Mouse (Mus musculus): ENCODE measurements around the gene Abhd15. TPM values are rescaled to one million over a fixed set of nuclear protein-coding genes. Genes with fewer than 3 reads are reported as not detected.

Abhd15 gene
- polyA plus RNA-seq, 1 experiment from 2014 or later: 2.4 TPM

DNA sequence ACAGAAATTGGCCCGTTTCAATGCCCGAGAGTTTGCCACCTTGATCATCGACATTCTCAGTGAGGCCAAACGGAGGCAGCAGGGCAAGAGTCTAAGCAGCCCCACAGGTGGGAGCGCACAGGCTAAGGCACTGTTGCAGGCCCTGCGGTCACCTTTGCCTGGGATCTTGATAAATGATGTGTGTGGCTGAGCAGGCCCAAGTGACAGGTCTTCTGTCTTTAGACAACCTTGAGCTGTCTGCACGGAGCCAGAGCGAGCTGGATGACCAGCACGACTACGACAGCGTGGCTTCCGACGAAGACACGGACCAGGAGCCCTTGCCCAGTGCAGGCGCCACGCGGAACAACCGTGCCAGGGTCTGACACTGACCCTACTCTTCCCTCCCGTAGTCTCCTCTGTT, 10.5 kb upstream of the Abhd15 start:
- H3K27ac ChIP-seq (ENCODE audit: low read length): no peak overlapping the region
- ATAC-seq: no peak
- H3K9ac ChIP-seq (ENCODE audit: low read depth, low read length): no peak overlapping the region
- H3K9me3 ChIP-seq (replicated peaks; ENCODE audit: control insufficient read depth, low read length, poor library complexity, severe bottlenecking): no peaks in the 10 kb centered on the region
- WGBS: 95% methylated on average over 19 of the region's 19 CpGs
- no peaks in the 10 kb centered on the region for H3K27me3 ChIP-seq (ENCODE audit: control insufficient read depth, insufficient read depth, low read depth, low read length)
- H3K4me2 ChIP-seq (ENCODE audit: low read length): no peak overlapping the region
- no peak overlapping the region for H3K4me3 ChIP-seq (ENCODE audit: low read depth, low read length)
- H3K36me3 ChIP-seq (ENCODE audit: control insufficient read depth, insufficient read depth, low read length): peaks cover 48% of the 10 kb centered on the region
- peaks cover 11% of the 10 kb centered on the region for H3K4me1 ChIP-seq (ENCODE audit: control insufficient read depth, insufficient read depth, low read length)

DNA sequence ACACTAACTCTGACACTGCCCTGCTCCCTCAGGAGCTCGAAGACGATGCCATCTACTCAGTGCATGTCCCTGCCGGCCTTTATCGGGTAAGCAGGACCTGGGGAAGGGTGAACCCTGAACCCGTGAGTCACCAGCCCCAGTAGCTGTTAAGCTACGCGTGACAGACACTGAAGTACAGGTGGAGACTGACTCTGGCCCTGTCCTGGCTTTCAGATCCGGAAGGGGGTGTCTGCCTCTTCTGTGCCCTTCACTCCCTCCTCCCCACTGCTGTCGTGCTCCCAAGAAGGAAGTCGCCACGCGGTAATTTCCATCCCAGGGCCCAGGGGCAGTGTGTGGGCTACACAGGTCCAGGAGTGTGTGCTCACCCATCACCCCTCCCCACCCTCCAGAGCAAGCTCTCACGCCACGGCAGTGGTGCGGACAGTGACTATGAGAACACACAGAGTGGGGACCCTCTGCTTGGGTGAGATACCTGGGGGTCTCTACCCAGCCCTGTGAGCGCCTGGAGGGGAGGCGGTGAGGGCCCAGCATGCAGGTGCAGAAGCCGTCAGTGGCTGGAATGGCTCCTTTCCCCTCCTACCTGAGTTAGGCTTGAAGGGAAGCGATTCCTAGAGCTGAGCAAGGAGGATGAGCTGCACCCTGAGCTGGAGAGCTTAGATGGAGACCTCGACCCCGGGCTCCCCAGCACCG, 9.5 kb upstream of the Abhd15 start:
- H3K27ac ChIP-seq (ENCODE audit: low read length): no peak overlapping the region
- H3K9ac ChIP-seq (ENCODE audit: low read depth, low read length): no peak overlapping the region
- H3K36me3 ChIP-seq (ENCODE audit: control insufficient read depth, insufficient read depth, low read length): peaks cover 45% of the 10 kb centered on the region
- peaks cover 10% of the 10 kb centered on the region for H3K4me1 ChIP-seq (ENCODE audit: control insufficient read depth, insufficient read depth, low read length)
- H3K27me3 ChIP-seq (ENCODE audit: control insufficient read depth, insufficient read depth, low read depth, low read length): no peaks in the 10 kb centered on the region
- ATAC-seq: no peak
- no peak overlapping the region for H3K4me3 ChIP-seq (ENCODE audit: low read depth, low read length)
- 92% methylated on average over 22 of the region's 22 CpGs for WGBS
- H3K9me3 ChIP-seq (replicated peaks; ENCODE audit: control insufficient read depth, low read length, poor library complexity, severe bottlenecking): no peaks in the 10 kb centered on the region
- no peak overlapping the region for H3K4me2 ChIP-seq (ENCODE audit: low read length)

DNA sequence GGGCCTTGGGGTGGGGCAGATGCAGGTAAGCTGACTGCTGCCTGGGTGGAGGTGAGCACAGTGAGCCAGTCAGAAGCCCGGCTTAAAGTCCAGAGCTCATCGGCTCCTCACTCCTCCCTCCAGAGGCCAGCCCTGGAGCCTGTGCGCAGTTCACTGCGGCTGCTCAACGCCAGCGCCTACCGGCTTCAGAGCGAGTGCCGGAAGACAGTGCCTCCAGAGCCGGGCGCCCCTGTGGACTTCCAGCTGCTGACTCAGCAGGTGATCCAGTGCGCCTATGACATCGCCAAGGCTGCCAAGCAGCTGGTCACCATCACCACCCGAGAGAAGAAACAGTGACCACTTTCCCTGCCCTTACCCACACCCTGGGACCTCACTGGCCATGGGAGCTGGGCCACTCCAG, 8.6 kb upstream of the Abhd15 start:
- Histone ChIP-seq H3K4me1 (ENCODE audit: control insufficient read depth, insufficient read depth, low read length) (peaks cover 6% of the 10 kb centered on the region; the same call in 1 of the 2 replicates), H3K4me2 (ENCODE audit: low read length) (no peak overlapping the region), H3K9me3 (replicated peaks; ENCODE audit: control insufficient read depth, low read length, poor library complexity, severe bottlenecking) (no peaks in the 10 kb centered on the region), H3K27me3 (ENCODE audit: control insufficient read depth, insufficient read depth, low read depth, low read length) (no peaks in the 10 kb centered on the region), H3K4me3 (ENCODE audit: low read depth, low read length) (no peak overlapping the region), H3K27ac (ENCODE audit: low read length) (no peak overlapping the region), H3K36me3 (ENCODE audit: control insufficient read depth, insufficient read depth, low read length) (peaks cover 43% of the 10 kb centered on the region), H3K9ac (ENCODE audit: low read depth, low read length) (no peak overlapping the region)
- ATAC-seq: no peak
- WGBS: 81% methylated on average over 14 of the region's 14 CpGs

DNA sequence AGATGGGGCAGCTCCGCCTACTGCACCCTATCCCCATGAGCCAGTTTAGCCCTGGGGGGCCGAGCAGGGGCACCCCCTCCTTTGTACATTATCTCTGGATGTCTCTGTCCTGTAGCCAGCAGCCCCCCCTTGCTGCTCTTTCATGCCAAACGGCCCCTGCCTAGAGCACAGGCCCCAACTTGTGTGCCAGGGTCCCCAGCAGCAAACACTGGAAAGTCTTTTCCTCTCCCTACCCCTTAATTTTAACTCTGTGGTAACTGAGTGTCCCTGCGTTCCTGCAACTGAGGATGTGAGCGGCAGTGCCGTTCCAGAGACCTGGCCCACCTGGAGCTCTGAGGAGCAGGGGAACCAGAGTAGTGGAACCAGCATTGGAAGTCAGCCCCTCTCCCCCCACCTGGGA, 8.0 kb upstream of the Abhd15 start:
- peaks cover 43% of the 10 kb centered on the region for H3K36me3 ChIP-seq (ENCODE audit: control insufficient read depth, insufficient read depth, low read length)
- no peaks in the 10 kb centered on the region for H3K9me3 ChIP-seq (replicated peaks; ENCODE audit: control insufficient read depth, low read length, poor library complexity, severe bottlenecking)
- H3K27me3 ChIP-seq (ENCODE audit: control insufficient read depth, insufficient read depth, low read depth, low read length): no peaks in the 10 kb centered on the region
- no peak overlapping the region for H3K27ac ChIP-seq (ENCODE audit: low read length)
- ATAC-seq: no peak
- peaks cover 6% of the 10 kb centered on the region; the same call in 1 of the 2 replicates for H3K4me1 ChIP-seq (ENCODE audit: control insufficient read depth, insufficient read depth, low read length)
- H3K4me3 ChIP-seq (ENCODE audit: low read depth, low read length): no peak overlapping the region
- H3K4me2 ChIP-seq (ENCODE audit: low read length): no peak overlapping the region
- WGBS: 80% methylated on average over 6 of the region's 6 CpGs
- no peak overlapping the region for H3K9ac ChIP-seq (ENCODE audit: low read depth, low read length)

DNA sequence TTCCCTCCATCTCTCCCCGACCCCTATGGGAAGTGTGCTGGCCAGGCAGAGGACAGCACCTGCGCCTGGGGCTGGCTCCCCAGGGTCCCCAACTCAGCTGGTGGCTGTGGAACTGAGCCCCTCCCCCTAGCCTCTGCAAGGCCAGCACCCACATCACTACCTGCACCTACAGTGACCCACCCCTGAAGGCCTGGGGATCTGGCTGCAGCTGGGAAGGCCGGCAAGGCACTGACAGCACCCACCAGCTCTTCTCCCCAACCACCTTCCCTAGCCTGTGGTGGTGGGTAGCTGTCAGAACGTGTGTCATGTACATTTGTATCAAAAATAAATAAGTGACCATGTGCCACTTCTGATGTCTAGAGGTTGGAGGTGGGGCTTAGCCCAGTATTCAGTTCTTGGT, 7.5 kb upstream of the Abhd15 start:
- Histone ChIP-seq H3K9ac (ENCODE audit: low read depth, low read length) (no peak overlapping the region), H3K27ac (ENCODE audit: low read length) (no peak overlapping the region), H3K9me3 (replicated peaks; ENCODE audit: control insufficient read depth, low read length, poor library complexity, severe bottlenecking) (no peaks in the 10 kb centered on the region), H3K4me3 (ENCODE audit: low read depth, low read length) (no peak overlapping the region), H3K36me3 (ENCODE audit: control insufficient read depth, insufficient read depth, low read length) (peaks cover 41% of the 10 kb centered on the region), H3K4me1 (ENCODE audit: control insufficient read depth, insufficient read depth, low read length) (peaks cover 9% of the 10 kb centered on the region), H3K27me3 (ENCODE audit: control insufficient read depth, insufficient read depth, low read depth, low read length) (no peaks in the 10 kb centered on the region), H3K4me2 (ENCODE audit: low read length) (no peak overlapping the region)
- peak; percentile 6; the same call in 1 of the 2 replicates for ATAC-seq
- 70% methylated on average over 4 of the region's 4 CpGs for WGBS

DNA sequence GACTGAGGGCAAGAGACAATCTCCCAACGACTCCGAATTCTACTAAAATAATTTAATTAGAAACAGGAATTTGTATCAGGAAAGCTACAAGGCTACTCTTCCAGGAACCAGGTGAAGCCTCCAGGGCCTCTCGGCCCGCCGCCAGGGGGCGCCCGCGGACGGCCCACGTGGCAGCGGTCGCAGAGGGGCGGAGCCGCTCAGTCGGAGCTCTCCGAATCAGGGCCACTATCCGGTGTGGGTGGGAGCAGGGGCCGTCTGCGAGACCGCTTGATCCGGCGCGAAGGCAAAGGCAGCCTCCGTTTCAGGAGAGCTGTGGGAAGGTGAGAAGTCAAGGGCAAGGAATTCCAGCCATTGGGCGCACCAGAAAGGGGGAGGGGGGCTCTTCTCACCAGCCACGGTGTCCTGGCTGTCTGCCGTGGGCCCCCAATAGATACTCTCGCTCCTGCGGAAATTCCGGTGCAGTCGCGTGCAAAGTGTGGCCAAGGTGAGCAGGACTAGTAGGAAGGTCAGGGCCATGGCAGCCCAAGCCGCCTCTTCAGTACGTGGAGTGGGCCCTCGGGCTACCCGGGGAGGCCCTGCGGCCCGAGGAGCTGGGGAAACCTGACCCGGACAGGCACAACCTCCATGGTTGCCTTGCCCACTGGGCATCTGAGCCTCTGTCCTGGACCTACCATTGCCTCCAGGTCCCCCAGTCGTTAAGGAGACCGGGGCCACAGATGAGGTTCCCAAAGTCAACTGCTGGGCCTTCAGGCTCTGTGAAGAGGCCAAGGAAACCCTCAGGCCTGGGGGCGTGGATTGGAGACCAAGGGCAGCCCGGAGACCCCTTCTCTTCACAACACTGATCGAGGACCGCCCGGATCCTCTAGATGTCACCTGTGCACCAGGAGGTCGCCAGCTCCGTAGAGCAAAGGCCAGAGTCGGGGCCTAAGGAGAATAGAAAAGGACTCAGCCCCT, 6.6 kb upstream of the Abhd15 start:
- Histone ChIP-seq H3K27me3 (ENCODE audit: control insufficient read depth, insufficient read depth, low read depth, low read length) (no peaks in the 10 kb centered on the region), H3K27ac (ENCODE audit: low read length) (no peak overlapping the region), H3K36me3 (ENCODE audit: control insufficient read depth, insufficient read depth, low read length) (peaks cover 37% of the 10 kb centered on the region), H3K4me1 (ENCODE audit: control insufficient read depth, insufficient read depth, low read length) (peaks cover 12% of the 10 kb centered on the region), H3K4me2 (ENCODE audit: low read length) (peak overlapping the region; percentile 67), H3K9me3 (replicated peaks; ENCODE audit: control insufficient read depth, low read length, poor library complexity, severe bottlenecking) (no peaks in the 10 kb centered on the region), H3K9ac (ENCODE audit: low read depth, low read length) (peak overlapping the region; percentile 56), H3K4me3 (ENCODE audit: low read depth, low read length) (peak overlapping the region; percentile 35)
- WGBS: 22% methylated on average over 48 of the region's 49 CpGs
- peak; percentile 75 for ATAC-seq

DNA sequence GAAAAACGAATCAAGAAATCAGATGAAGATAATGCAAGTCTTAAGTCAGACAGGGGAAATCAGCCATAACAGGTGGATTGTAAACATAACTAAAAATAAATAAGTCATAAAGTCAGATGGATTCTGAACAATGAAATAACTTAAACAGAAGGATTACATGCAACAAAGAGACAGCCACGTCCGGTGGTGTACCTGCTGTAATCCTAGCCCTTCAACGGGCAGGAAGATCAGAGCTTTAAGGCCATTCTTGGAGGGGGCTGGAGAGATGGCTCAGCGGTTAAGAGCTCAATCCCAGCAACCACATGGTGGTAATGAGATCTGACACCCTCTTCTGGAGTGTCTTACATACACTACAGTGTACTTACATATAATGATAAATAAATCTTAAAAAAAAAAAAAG, 3.6 kb upstream of the Abhd15 start:
- Histone ChIP-seq H3K27ac (ENCODE audit: low read length) (no peak overlapping the region), H3K4me3 (ENCODE audit: low read depth, low read length) (no peak overlapping the region), H3K4me2 (ENCODE audit: low read length) (no peak overlapping the region), H3K36me3 (ENCODE audit: control insufficient read depth, insufficient read depth, low read length) (peaks cover 9% of the 10 kb centered on the region), H3K27me3 (ENCODE audit: control insufficient read depth, insufficient read depth, low read depth, low read length) (peaks cover 13% of the 10 kb centered on the region), H3K9me3 (replicated peaks; ENCODE audit: control insufficient read depth, low read length, poor library complexity, severe bottlenecking) (no peaks in the 10 kb centered on the region), H3K4me1 (ENCODE audit: control insufficient read depth, insufficient read depth, low read length) (peaks cover 31% of the 10 kb centered on the region), H3K9ac (ENCODE audit: low read depth, low read length) (no peak overlapping the region)
- no peak for ATAC-seq
- WGBS: 80% methylated on average over 5 of the region's 5 CpGs

DNA sequence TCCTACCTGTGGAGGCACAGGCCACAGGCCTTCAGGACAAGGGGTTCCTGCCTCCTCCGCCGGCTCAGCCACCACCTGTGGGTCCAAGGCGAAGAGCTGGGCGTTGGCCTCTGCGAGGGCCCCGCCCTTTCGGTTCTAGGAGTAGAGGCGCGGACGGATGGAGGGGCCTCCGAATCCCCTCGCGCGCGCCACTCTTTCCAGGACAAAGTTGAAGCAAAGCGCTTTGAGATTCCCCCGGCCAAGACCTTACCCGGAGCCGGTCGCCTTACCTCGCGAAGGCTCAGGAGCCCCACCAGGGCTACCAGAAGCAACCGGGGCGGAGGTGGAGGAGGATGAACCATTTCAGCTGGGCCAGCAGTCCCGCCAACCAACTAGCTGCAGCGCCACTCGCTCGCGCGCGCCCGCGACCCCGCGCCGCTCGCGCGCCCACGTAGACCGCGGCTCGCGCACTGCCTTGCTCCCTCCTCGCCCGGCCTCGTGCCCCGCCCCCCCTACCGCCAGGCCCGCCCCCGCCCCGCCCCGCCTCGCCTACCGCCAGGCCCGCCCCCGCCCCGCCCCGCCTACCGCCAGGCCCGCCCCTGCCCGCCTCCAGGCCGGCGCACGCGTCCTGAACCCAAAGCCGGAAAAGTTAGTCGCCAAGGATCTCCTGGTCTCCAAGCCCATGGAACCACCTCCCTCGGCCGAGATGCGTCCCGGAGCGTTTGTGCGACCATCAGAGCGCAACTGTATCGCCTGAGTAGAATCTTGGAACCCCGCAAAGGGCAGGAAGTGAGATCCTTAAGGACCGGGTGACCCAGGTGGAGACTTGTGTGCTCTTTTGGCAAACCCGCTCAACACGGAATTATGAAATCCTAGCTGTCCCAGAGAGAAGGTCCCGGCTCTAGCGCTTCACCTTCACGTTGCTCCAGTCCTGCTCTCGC, 1.8 kb upstream of the Abhd15 start:
- peak overlapping the region; percentile 72 for H3K9ac ChIP-seq (ENCODE audit: low read depth, low read length)
- WGBS: under 1% methylated on average over 64 of the region's 84 CpGs
- H3K4me2 ChIP-seq (ENCODE audit: low read length): peak overlapping the region; percentile 99
- no peak overlapping the region for H3K27ac ChIP-seq (ENCODE audit: low read length)
- no peaks in the 10 kb centered on the region for H3K9me3 ChIP-seq (replicated peaks; ENCODE audit: control insufficient read depth, low read length, poor library complexity, severe bottlenecking)
- peak overlapping the region; percentile 56 for H3K4me3 ChIP-seq (ENCODE audit: low read depth, low read length)
- H3K4me1 ChIP-seq (ENCODE audit: control insufficient read depth, insufficient read depth, low read length): peaks cover 32% of the 10 kb centered on the region
- H3K36me3 ChIP-seq (ENCODE audit: control insufficient read depth, insufficient read depth, low read length): no peaks in the 10 kb centered on the region
- ATAC-seq: peak; percentile 43
- peaks cover 13% of the 10 kb centered on the region for H3K27me3 ChIP-seq (ENCODE audit: control insufficient read depth, insufficient read depth, low read depth, low read length)

Data from midbrain, embryonic 16.5 days (tissue).